Mouse (Mus musculus) limb, embryonic 10.5 days (tissue): ENCODE measurements around the gene Jarid2. TPM values are rescaled to one million over a fixed set of nuclear protein-coding genes. Genes with fewer than 3 reads are reported as not detected.

Source experiments
- DNase-seq: peaks from one replicate; pipeline ENCODE4 v3.0.0-alpha.2; 2017; ENCODE audit warnings: low spot score
- H3K27ac ChIP-seq: fragments of 300-500 bp; sonication (generic); 2 replicates; pipeline ENCODE4 v1.5.1; 2016; ENCODE audit warnings: mild to moderate bottlenecking
- H3K27me3 ChIP-seq: fragments of 300-500 bp; sonication (generic); 2 replicates; pipeline ENCODE4 v1.6.1; 2016; ENCODE audit warnings: low read depth, mild to moderate bottlenecking; ENCODE audit not compliant: poor library complexity, severe bottlenecking
- H3K36me3 ChIP-seq: fragments of 300-500 bp; sonication (generic); 2 replicates; pipeline ENCODE4 v1.6.1; 2016; ENCODE audit warnings: mild to moderate bottlenecking, moderate library complexity
- H3K4me1 ChIP-seq: fragments of 300-500 bp; sonication (generic); 2 replicates; pipeline ENCODE4 v1.6.1; 2016
- H3K4me3 ChIP-seq: fragments of 300-500 bp; sonication (generic); 2 replicates; pipeline ENCODE4 v1.5.1; 2016; ENCODE audit warnings: mild to moderate bottlenecking, moderate library complexity
- H3K9me3 ChIP-seq: fragments of 300-500 bp; sonication (generic); replicated peaks from 2 replicates; pipeline ENCODE4 v1.6.1; 2016; ENCODE audit warnings: mild to moderate bottlenecking
- WGBS: fragments of 180-500 bp; shearing (Covaris S2); methylation state at CpG from one replicate; pipeline ENCODE4 v1.1.7; 2016; 5-methylcytosine and 5-hydroxymethylcytosine counted together
- polyA plus RNA-seq: library from polyadenylated mRNA; unstranded; fragments of >200 nt; fragmentation: Nextera tagmentation; extraction: Ambion mirVana; gene quantifications from 2 replicates; pipeline ENCODE4 v1.2.1, GENCODE M21; 2016

The Jarid2 gene
- polyA plus RNA-seq, 1 experiment from 2014 or later, result 56.6 TPM

- Histone ChIP-seq H3K4me3 (no peak overlapping the region), H3K27me3 (no peaks in the 10 kb centered on the region), H3K36me3 (peaks cover 92% of the 10 kb centered on the region), H3K27ac (no peak overlapping the region), H3K9me3 (no peaks in the 10 kb centered on the region), H3K4me1 (no peaks in the 10 kb centered on the region)
- DNase-seq, result no peak
- 91% methylated on average over 3 of the region's 3 CpGs for WGBS
Measured at GRCm38 (mm10) chr13:44924042-44924441, 194.8 kb downstream of the Jarid2 start.

GRCm38 (mm10) chr13:44925173-44925572 is 195.9 kb downstream of the Jarid2 start:
- no peak for DNase-seq
- 98% methylated on average over 2 of the region's 2 CpGs for WGBS
- H3K27ac ChIP-seq, result no peak overlapping the region
- H3K4me1 ChIP-seq, result no peaks in the 10 kb centered on the region
- H3K36me3 ChIP-seq, result peaks cover 90% of the 10 kb centered on the region
- H3K27me3 ChIP-seq, result no peaks in the 10 kb centered on the region
- no peaks in the 10 kb centered on the region for H3K9me3 ChIP-seq
- no peak overlapping the region for H3K4me3 ChIP-seq

- H3K27me3 ChIP-seq, result no peaks in the 10 kb centered on the region
- H3K27ac ChIP-seq, result no peak overlapping the region
- 79% methylated on average over 2 of the region's 2 CpGs for WGBS
- no peak overlapping the region for H3K4me3 ChIP-seq
- H3K4me1 ChIP-seq, result no peaks in the 10 kb centered on the region
- no peaks in the 10 kb centered on the region for H3K9me3 ChIP-seq
- DNase-seq, result no peak
- H3K36me3 ChIP-seq, result peaks cover 88% of the 10 kb centered on the region
Measured at GRCm38 (mm10) chr13:44926311-44926710, 197.0 kb downstream of the Jarid2 start.

- Histone ChIP-seq H3K9me3 (no peaks in the 10 kb centered on the region), H3K4me1 (peaks cover 12% of the 10 kb centered on the region), H3K4me3 (no peak overlapping the region), H3K36me3 (peaks cover 34% of the 10 kb centered on the region), H3K27me3 (no peaks in the 10 kb centered on the region), H3K27ac (no peak overlapping the region)
- DNase-seq, result no peak
- WGBS, result 77% methylated on average over 18 of the region's 18 CpGs
Measured at GRCm38 (mm10) chr13:44932307-44933264, 203.3 kb downstream of the Jarid2 start.

- no peak for DNase-seq
- H3K27me3 ChIP-seq, result no peaks in the 10 kb centered on the region
- WGBS, result 73% methylated on average over 7 of the region's 7 CpGs
- peaks cover 27% of the 10 kb centered on the region for H3K36me3 ChIP-seq
- peaks cover 12% of the 10 kb centered on the region for H3K4me1 ChIP-seq
- no peaks in the 10 kb centered on the region for H3K9me3 ChIP-seq
- no peak overlapping the region for H3K4me3 ChIP-seq
- no peak overlapping the region for H3K27ac ChIP-seq
Measured at GRCm38 (mm10) chr13:44933575-44933974, 204.3 kb downstream of the Jarid2 start.

GRCm38 (mm10) chr13:44937681-44938080 is 208.4 kb downstream of the Jarid2 start:
- no peak overlapping the region for H3K27ac ChIP-seq
- 0 out of 2 replicates have a peak, but pooled peaks cover 6% of the 10 kb centered on the region for H3K36me3 ChIP-seq
- H3K9me3 ChIP-seq, result no peaks in the 10 kb centered on the region
- H3K4me1 ChIP-seq, result peaks cover 10% of the 10 kb centered on the region
- no peak overlapping the region for H3K4me3 ChIP-seq
- no peaks in the 10 kb centered on the region for H3K27me3 ChIP-seq
- no peak for DNase-seq
- 90% methylated on average over 3 of the region's 3 CpGs for WGBS

GRCm38 (mm10) chr13:44939326-44940035 is 210.2 kb downstream of the Jarid2 start:
- Histone ChIP-seq H3K9me3 (no peaks in the 10 kb centered on the region), H3K4me1 (peaks cover 2% of the 10 kb centered on the region; the same call in 1 of the 2 replicates), H3K36me3 (peaks cover 19% of the 10 kb centered on the region), H3K27me3 (no peaks in the 10 kb centered on the region), H3K27ac (no peak overlapping the region), H3K4me3 (no peak overlapping the region)
- 85% methylated on average over 8 of the region's 8 CpGs for WGBS
- no peak for DNase-seq

- H3K27ac ChIP-seq, result no peak overlapping the region
- WGBS, result 83% methylated on average over 2 of the region's 2 CpGs
- no peaks in the 10 kb centered on the region for H3K9me3 ChIP-seq
- peaks cover 23% of the 10 kb centered on the region for H3K4me1 ChIP-seq
- H3K4me3 ChIP-seq, result no peak overlapping the region
- DNase-seq, result no peak
- H3K27me3 ChIP-seq, result no peaks in the 10 kb centered on the region
- H3K36me3 ChIP-seq, result peaks cover 14% of the 10 kb centered on the region
Measured at GRCm38 (mm10) chr13:44943618-44944017, 214.3 kb downstream of the Jarid2 start.

- peaks cover 18% of the 10 kb centered on the region for H3K36me3 ChIP-seq
- H3K27ac ChIP-seq, result peak overlapping the region; percentile 71; the same call in 1 of the 2 replicates
- H3K4me3 ChIP-seq, result 0 out of 2 replicates have a peak overlapping the region, but pooled peaks have one; percentile 13
- no peak for DNase-seq
- H3K27me3 ChIP-seq, result no peaks in the 10 kb centered on the region
- H3K4me1 ChIP-seq, result peaks cover 26% of the 10 kb centered on the region
- H3K9me3 ChIP-seq, result no peaks in the 10 kb centered on the region
- 66% methylated on average over 8 of the region's 8 CpGs for WGBS
Measured at GRCm38 (mm10) chr13:44946880-44947635, 217.8 kb downstream of the Jarid2 start.

- no peaks in the 10 kb centered on the region for H3K9me3 ChIP-seq
- peaks cover 14% of the 10 kb centered on the region for H3K36me3 ChIP-seq
- no peak for DNase-seq
- H3K27me3 ChIP-seq, result no peaks in the 10 kb centered on the region
- no peak overlapping the region for H3K27ac ChIP-seq
- no peak overlapping the region for H3K4me3 ChIP-seq
- H3K4me1 ChIP-seq, result peaks cover 36% of the 10 kb centered on the region
- WGBS, result 90% methylated on average over 16 of the region's 16 CpGs
Measured at GRCm38 (mm10) chr13:44948320-44949250, 219.3 kb downstream of the Jarid2 start.

GRCm38 (mm10) chr13:44952393-44953086 is 223.3 kb downstream of the Jarid2 start:
- no peaks in the 10 kb centered on the region for H3K27me3 ChIP-seq
- H3K27ac ChIP-seq, result no peak overlapping the region
- WGBS, result 76% methylated on average over 10 of the region's 10 CpGs
- H3K36me3 ChIP-seq, result peaks cover 20% of the 10 kb centered on the region
- DNase-seq, result no peak
- no peak overlapping the region for H3K4me3 ChIP-seq
- peaks cover 34% of the 10 kb centered on the region for H3K4me1 ChIP-seq
- no peaks in the 10 kb centered on the region for H3K9me3 ChIP-seq
